Mouse (Mus musculus) erythroblast, embryonic 14.5 days (primary cell): ENCODE results near the gene Arpc2.

Experiments used
- GATA1 ChIP-seq: IDR thresholded peaks from 2 replicates; pipeline ENCODE4 v1.6.1; 2012; ENCODE audit warnings: low read length, inconsistent platforms, mixed read lengths
- TAL1 ChIP-seq: IDR thresholded peaks from 3 replicates; pipeline ENCODE4 v1.6.1; 2012; ENCODE audit warnings: low read length, inconsistent platforms, mixed read lengths

- no peak for TF ChIP-seq TAL1
- no peak for TF ChIP-seq GATA1
Measured at GRCm38 (mm10) chr1:74284543-74285160, 48.8 kb downstream of the Arpc2 start, which contains the start of the genes Aamp and Pnkd.
